ENCODE assay signal across 10 mouse cellular contexts in the genomic region with DNA sequence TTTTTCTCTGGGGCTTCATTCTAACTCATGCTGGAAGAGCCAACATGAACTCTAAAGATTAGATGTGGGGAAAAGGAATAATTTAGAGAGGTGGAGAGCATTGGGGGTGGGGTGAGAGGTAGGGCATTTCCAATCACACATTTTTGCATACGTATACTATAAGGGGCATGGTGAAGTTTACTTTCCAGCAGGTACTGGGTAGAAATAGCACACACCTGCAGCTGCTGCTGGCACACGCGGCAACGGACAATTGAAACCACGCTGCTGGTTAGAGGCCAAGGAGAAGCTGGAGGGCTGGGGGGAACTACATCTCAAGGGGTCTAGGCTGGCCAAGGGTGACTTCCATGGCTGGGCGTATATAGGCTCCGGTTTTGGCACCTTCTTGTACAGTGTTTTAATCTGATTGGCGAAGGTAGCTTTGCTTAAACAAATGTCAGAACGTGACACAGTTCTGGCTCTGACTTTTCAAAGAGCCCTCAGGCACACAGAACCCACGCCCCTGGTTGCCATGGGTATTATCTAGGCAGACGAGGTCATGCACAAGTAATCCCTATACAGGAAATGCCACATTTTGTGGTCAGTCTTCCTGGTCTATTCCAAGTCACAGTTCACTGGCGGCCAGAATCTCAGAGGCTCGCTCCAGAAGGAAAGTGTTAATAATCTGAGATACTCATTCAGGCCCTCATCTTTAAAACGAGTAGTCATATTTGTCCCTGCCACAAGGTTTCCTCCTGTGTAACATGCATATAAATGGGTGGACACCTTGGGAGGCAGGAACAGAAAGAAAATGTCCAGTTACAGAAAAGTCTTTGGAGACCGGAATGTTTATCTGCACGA. TPM values are rescaled to one million over a fixed set of nuclear protein-coding genes. Genes with fewer than 3 reads are reported as not detected.
DNase-seq lines count a peak whose midpoint lies in the region; ATAC-seq lines count a peak whose summit lies in the region.
"Had no signal": no experiment of that assay in that cellular context is flagged by ENCODE, and none has a peak within 500 bp of the region (broad histone marks: within the 10 kb centered on the region; RNA-seq: fewer than 3 reads in every experiment).

No protein-coding gene starts in this region.

- H3K27ac ChIP-seq in heart, embryonic 13.5 days (replicated peaks): peak overlapping the region; percentile 76
- peak overlapping the region; percentile 63 for H3K27ac ChIP-seq in stomach, embryonic 15.5 days
- no peak overlapping the region for H3K27ac ChIP-seq in forebrain, embryonic 11.5 days (ENCODE audit: low read depth, low read length)
- H3K27ac ChIP-seq: embryonic facial prominence, embryonic 12.5 days; limb, embryonic 13.5 days had no signal

- 21% methylated on average over 16 of the region's 16 CpGs for WGBS in heart, embryonic 13.5 days
- WGBS in large intestine, adult 2 months: 27% methylated on average over 16 of the region's 16 CpGs
- WGBS in stomach, embryonic 15.5 days: 41% methylated on average over 16 of the region's 16 CpGs
- WGBS in forebrain, embryonic 11.5 days: 78% methylated on average over 16 of the region's 16 CpGs

- peak overlapping the region; percentile 48 for H3K4me2 ChIP-seq in heart, embryonic 13.5 days
- peak overlapping the region; percentile 17; the same call in 1 of the 2 replicates for H3K4me2 ChIP-seq in stomach, embryonic 15.5 days
- no peak overlapping the region for H3K4me2 ChIP-seq in forebrain, embryonic 11.5 days (ENCODE audit: low read depth, low read length, severe bottlenecking)
- H3K4me2 ChIP-seq: embryonic facial prominence, embryonic 12.5 days; limb, embryonic 13.5 days had no signal

- peak; percentile 53; the same call in 1 of the 2 replicates for ATAC-seq in heart, embryonic 13.5 days (ENCODE audit: extremely low read depth, insufficient number of reproducible peaks, low FRiP score, low TSS enrichment)
- peak; percentile 91 for ATAC-seq in stomach, embryonic 15.5 days (ENCODE audit: insufficient read depth, low FRiP score, low read depth)
- ATAC-seq in forebrain, embryonic 11.5 days (replicated peaks; ENCODE audit: low FRiP score): no peak

- no peaks in the 10 kb centered on the region for H3K9me3 ChIP-seq in heart, embryonic 13.5 days
- no peaks in the 10 kb centered on the region for H3K9me3 ChIP-seq in stomach, embryonic 15.5 days
- H3K9me3 ChIP-seq in forebrain, embryonic 11.5 days (ENCODE audit: control insufficient read depth, low read length): no peaks in the 10 kb centered on the region
- H3K9me3 ChIP-seq: embryonic facial prominence, embryonic 12.5 days; limb, embryonic 13.5 days had no signal

- DNase-seq in ovary, adult 18-20 months (ENCODE audit: low spot score): peak; percentile 51
- DNase-seq in ovary, postnatal 14 days (ENCODE audit: low spot score): no peak
- DNase-seq in large intestine, adult 2 months (ENCODE audit: low read depth, low spot score): peak; percentile 42
- no peak for DNase-seq in gastrocnemius, postnatal 25 days
- DNase-seq in forebrain, embryonic 11.5 days (ENCODE audit: low spot score): no peak
- DNase-seq in layer of hippocampus, postnatal 25 days (ENCODE audit: extremely low spot score in 1 of 2, low spot score in 1 of 2): no peak

- H3K9ac ChIP-seq in heart, embryonic 13.5 days: peak overlapping the region; percentile 40; the same call in 1 of the 2 replicates
- H3K9ac ChIP-seq in stomach, embryonic 15.5 days: no peak overlapping the region
- H3K9ac ChIP-seq in forebrain, embryonic 11.5 days (ENCODE audit: low read length): no peak overlapping the region
- H3K9ac ChIP-seq: embryonic facial prominence, embryonic 12.5 days; limb, embryonic 13.5 days had no signal

- no peaks in the 10 kb centered on the region for H3K27me3 ChIP-seq in heart, embryonic 13.5 days (replicated peaks)
- H3K27me3 ChIP-seq in stomach, embryonic 15.5 days (replicated peaks): no peaks in the 10 kb centered on the region
- H3K27me3 ChIP-seq in forebrain, embryonic 11.5 days (ENCODE audit: control insufficient read depth, insufficient read depth, low read length): no peaks in the 10 kb centered on the region
- H3K27me3 ChIP-seq: embryonic facial prominence, embryonic 12.5 days; limb, embryonic 13.5 days had no signal

- H3K4me3 ChIP-seq in heart, embryonic 13.5 days: no peak overlapping the region
- H3K4me3 ChIP-seq in stomach, embryonic 15.5 days (replicated peaks): no peak overlapping the region
- H3K4me3 ChIP-seq in forebrain, embryonic 11.5 days (ENCODE audit: low read depth, low read length): no peak overlapping the region
- H3K4me3 ChIP-seq: embryonic facial prominence, embryonic 12.5 days; limb, embryonic 13.5 days had no signal

- H3K4me1 ChIP-seq in heart, embryonic 13.5 days: peaks cover 43% of the 10 kb centered on the region
- H3K4me1 ChIP-seq in stomach, embryonic 15.5 days: peaks cover 4% of the 10 kb centered on the region; the same call in 1 of the 2 replicates
- H3K4me1 ChIP-seq in forebrain, embryonic 11.5 days (replicated peaks; ENCODE audit: control insufficient read depth, insufficient read depth, low read length): no peaks in the 10 kb centered on the region

- H3K36me3 ChIP-seq in heart, embryonic 13.5 days: peaks cover 19% of the 10 kb centered on the region; the same call in 1 of the 2 replicates
- H3K36me3 ChIP-seq in stomach, embryonic 15.5 days: 0 out of 2 replicates have a peak, but pooled peaks cover 7% of the 10 kb centered on the region
- no peaks in the 10 kb centered on the region for H3K36me3 ChIP-seq in forebrain, embryonic 11.5 days (ENCODE audit: control insufficient read depth, insufficient read depth, low read length)
- H3K36me3 ChIP-seq: embryonic facial prominence, embryonic 12.5 days had no signal

RNA-seq across cellular contexts. Expression of gene Slc7a1, which starts 38.6 kb away (rescaled TPM):
- 16.2 and 17.3 TPM in 2 replicates for polyA plus RNA-seq in heart, embryonic 13.5 days (2015; fragmentation: Nextera tagmentation; extraction: Ambion mirVana)
- 9.7 and 17.5 TPM in 2 replicates for polyA plus RNA-seq in large intestine, adult 2 months (2012; rRNA removed)
- 24.6 and 28.1 TPM in 2 replicates for polyA plus RNA-seq in stomach, embryonic 15.5 days (2015; fragmentation: Nextera tagmentation; extraction: Ambion mirVana)
- total RNA-seq in gastrocnemius, postnatal 25 days (2021): 1 to 10 TPM; 2.9 to 3.1 TPM
- polyA plus RNA-seq in forebrain, embryonic 11.5 days (2014; fragmentation: Nextera tagmentation; extraction: Ambion mirVana): 28.1 and 32.9 TPM in 2 replicates
- 10 to 100 TPM; 27.8 to 30.6 TPM for total RNA-seq in layer of hippocampus, postnatal 25 days (2021)

Comparison
In these comparisons a context has a peak if more than half of its experiments do, and no peak if none do; other contexts are left out.
1. DNase-seq: peak in ovary, adult 18-20 months (single experiment) and large intestine, adult 2 months (single experiment); none in ovary, postnatal 14 days (single experiment), gastrocnemius, postnatal 25 days (single experiment), forebrain, embryonic 11.5 days (single experiment) and layer of hippocampus, postnatal 25 days (0 of 2).